Mouse (Mus musculus) left cerebral cortex, postnatal 10 days (tissue): ENCODE measurements around the gene Rps6ka2. TPM values are rescaled to one million over a fixed set of nuclear protein-coding genes. Genes with fewer than 3 reads are reported as not detected.
"Not testable (repeated sequence)": the region's sequence is repeated elsewhere in the genome, so short reads cannot be mapped to it uniquely, and the experiment has no call there.

ENCODE experiments used
- DNase-seq, 2 experiments: peaks; one replicate each; pipeline ENCODE4 v3.0.0; 2021 to 2022; ENCODE audit warnings: low spot score in 2 of 2, mixed read lengths in 1 of 2; ENCODE audit errors: extremely low spot score in 1 of 2
- intact Hi-C: fragments of 180-260 bp; cut with DNase I; formaldehyde crosslinking; loops from one replicate; pipeline ENCODE4 v1.15.1; 2025
- total RNA-seq, 2 experiments: library from RNA; stranded (reverse); gene quantifications; 2 replicates each; pipeline ENCODE4 v1.2.3; 2021

The Rps6ka2 gene
- total RNA-seq, 2 experiments from 2014 or later: 49.2 to 52.2 TPM

DNA sequence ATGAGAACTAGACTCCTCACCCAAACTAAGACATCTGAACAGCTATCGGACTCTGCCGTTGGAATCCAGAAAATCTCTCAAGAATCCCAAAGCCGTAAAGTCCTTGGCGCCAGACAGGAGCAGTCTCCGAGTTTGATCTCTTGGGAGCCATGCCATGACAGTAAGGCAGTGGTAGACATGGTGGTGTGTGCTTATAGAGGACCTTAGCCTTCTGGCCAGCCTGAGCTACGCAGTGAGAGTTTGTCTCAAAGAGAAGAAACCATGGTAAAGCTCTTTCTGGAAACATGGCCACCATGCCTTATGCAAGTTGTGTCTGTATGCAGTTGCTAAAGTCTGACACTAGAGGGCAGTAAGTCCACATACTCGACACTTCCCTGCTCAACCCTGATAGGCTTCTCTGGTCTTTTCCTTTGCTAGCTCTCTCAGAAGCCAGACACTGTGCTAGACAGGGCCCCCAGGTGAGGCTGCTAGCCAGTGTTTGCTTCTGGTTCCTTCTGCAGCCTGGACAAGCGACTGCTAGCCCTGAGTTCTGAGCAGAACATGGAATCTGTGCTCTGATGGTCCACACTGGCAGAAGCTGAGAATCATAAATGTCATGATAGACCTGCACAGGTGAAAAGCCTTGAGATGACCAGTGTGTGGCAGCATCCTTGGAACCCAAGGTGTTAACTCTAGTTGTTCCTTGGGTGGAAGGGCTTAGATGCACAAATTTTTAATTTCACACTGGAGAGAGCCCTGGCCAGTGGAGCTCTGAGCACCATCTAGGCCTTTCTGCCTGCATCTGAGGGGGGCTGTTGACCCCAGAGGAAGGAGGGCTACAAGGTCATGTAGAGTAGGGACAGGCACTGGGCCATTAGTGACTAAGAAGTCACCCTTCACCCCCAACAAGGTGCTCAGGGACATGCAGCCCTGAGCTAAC is 136.6 kb downstream of the Rps6ka2 start:
- peak in 1 of 2 experiments; percentile 78 for DNase-seq
- intact Hi-C loops: not testable (repeated sequence)

DNA sequence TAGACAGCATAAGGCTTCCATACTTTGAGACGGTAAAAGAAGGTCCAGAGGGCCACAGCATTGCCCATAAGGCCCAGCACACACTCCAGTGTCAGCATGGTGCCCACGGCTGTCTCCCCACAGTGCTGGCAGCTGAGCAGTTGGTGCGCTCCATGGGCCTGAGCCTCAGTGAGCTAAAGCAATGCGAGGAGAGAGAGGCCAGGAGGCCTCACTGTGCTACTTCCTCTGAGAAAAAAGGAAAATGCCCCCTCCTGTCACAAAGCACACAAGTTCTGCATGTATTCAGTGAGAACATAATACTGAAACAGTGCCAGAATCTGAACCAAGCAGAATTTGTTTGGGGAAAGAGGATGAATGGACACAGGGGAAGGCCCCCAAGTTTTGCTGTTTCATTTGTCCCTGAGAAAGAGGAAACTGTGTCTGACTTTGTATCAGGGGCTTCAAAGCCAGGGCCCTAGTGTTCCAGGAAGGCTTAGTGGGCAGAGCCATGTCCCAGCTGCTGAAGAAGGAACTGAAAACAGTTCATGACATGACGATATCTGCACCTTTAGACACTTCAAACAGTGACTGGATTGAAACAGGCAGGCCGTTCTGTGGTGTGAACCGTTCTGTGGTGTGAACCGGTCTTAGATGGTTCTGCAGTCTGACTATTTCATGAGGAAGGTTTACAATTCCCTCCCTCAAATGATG is 145.9 kb downstream of the Rps6ka2 start:
- DNase-seq, intact Hi-C loops: not testable (repeated sequence)

GRCm38 (mm10) chr17:7319789-7320188 is 149.9 kb downstream of the Rps6ka2 start:
- intact Hi-C loops, DNase-seq: not testable (repeated sequence)

- not testable (repeated sequence) for DNase-seq
Measured at GRCm38 (mm10) chr17:7324346-7324745, 154.4 kb downstream of the Rps6ka2 start, which contains the start of gene Tcp10a. TSS of gene Tcp10a (plus strand) at chr17:7324646.

DNA sequence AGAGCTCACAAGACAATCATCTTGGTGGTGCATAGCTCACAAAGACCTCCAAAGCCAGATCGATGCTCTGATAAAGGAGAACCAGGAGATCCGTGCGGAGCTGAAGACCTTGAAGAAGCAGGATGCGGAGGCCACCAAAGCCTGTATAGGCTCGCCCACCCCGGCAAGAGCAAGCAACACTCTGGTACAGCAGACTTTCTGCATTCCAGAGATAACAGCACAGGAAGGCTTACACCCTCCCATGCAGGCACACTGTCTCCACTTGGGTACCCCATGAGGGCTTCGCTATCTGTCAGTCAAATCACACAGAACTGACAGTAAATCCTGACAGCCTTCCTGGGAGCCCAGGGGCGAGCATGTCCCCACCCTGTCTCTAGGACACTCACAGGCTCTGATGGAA is 156.5 kb downstream of the Rps6ka2 start:
- DNase-seq, intact Hi-C loops: not testable (repeated sequence)

More at GRCm38 (mm10) chr17:7324346-7324745, 154.4 kb downstream of the Rps6ka2 start, which contains the start of gene Tcp10a:
- intact Hi-C loops: not testable (repeated sequence)

- DNase-seq, intact Hi-C loops: not testable (repeated sequence)
Measured at GRCm38 (mm10) chr17:7332745-7333144, 162.8 kb downstream of the Rps6ka2 start.

DNA sequence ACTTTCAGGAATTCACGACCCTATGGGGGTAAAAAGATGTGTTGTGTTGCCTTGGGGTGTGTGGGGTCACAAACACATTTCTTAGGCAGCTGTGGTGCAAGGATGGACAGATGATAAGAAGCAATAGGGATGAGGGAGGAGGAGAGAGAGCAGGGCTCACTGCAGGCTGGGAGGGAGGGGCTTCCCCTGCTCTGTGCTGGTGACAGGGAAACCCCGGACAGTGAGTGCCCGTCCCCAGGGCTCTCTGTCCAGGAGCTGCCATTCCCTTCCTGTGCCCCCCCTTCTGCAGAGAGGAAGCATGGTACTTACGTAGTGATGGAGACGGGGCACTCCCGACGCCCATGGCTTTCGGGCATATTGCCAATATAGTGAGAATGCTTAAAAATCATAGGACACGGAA is 167.5 kb downstream of the Rps6ka2 start:
- intact Hi-C loops, DNase-seq: not testable (repeated sequence)

DNA sequence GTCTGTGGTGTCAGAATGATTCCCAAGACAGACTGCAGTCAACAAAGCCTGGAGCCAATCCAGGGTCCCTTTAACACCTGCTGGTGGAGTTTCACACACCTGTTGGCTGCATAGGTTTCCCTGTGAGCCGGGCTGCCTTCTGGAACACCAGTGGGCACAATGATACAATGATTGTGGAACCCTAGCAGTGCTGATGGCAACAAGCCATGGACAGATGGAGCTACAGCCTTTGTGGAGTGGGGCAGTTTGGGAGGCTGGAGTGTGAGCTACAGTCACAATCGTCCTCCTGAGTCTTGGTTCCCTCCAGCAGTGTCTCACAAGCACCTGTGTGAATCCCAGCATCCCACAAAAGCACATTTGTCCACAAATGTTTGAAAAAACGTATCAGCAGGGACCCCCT is 178.8 kb downstream of the Rps6ka2 start:
- intact Hi-C loops, DNase-seq: not testable (repeated sequence)

DNA sequence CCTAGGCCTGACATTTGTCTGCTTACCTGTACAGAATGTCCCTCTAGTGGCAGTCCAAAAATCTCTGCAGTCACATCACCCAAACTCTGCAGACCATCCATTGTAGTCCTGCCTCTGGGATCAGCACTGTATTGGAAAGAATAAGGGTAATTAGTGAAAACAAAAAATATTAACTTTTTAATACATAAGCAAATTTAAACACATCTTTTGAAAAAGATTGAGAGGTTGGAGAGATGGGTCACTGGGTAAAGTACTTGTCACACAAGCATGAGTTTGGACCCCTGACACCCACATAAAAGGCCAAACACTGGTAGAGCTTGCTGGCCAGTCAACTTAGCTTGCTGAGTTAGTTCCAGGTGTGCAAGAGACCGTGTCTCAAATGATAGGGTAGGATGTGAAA is 182.7 kb downstream of the Rps6ka2 start, which contains the start of gene Ttll2:
TSS of gene Ttll2 (minus strand) at position 101 of the 400 bp plus-strand sequence.
- intact Hi-C loops, DNase-seq: not testable (repeated sequence)

Other genes starting within 250 kb of the Rps6ka2 start
- 10 to 100 TPM; 29.2 to 31.2 TPM for gene Rsph3b, start 221.4 kb upstream of the Rps6ka2 start, total RNA-seq
- 10 to 100 TPM; 24.0 to 24.3 TPM for gene Tagap1, start 209.0 kb upstream of the Rps6ka2 start, total RNA-seq
- 10 to 100 TPM; 31.2 to 39.2 TPM for gene Rnaset2b, start 199.5 kb upstream of the Rps6ka2 start, total RNA-seq
- gene Gm49721, start 191.2 kb upstream of the Rps6ka2 start, total RNA-seq: under 1 TPM in 1 of 2 experiments, not detected in 1; 0.28 TPM
- under 1 TPM; 0.64 to 0.71 TPM for gene Gm1604a, start 144.5 kb upstream of the Rps6ka2 start, total RNA-seq
- gene Tcp10a, start 154.5 kb downstream of the Rps6ka2 start, total RNA-seq: under 1 TPM in 1 of 2 experiments, not detected in 1; 0.21 TPM
- gene Ttll2, start 182.6 kb downstream of the Rps6ka2 start, total RNA-seq: not detected
- not detected for gene Gm49630, start 201.9 kb downstream of the Rps6ka2 start, total RNA-seq
- under 1 TPM in 1 of 2 experiments, not detected in 1; 0.26 TPM for gene Unc93a2, start 215.3 kb downstream of the Rps6ka2 start, total RNA-seq